ENCODE assay signal across 9 mouse cellular contexts in genomic region chr6:116005275-116005958, GRCm38 (mm10). TPM values are rescaled to one million over a fixed set of nuclear protein-coding genes. Genes with fewer than 3 reads are reported as not detected.
DNase-seq lines count a peak whose midpoint lies in the region; ATAC-seq and TF ChIP-seq lines count a peak whose summit lies in the region.
"Had no signal": no experiment of that assay in that cellular context is flagged by ENCODE, and none has a peak within 500 bp of the region (broad histone marks: within the 10 kb centered on the region; RNA-seq: fewer than 3 reads in every experiment).

No protein-coding gene starts in this region.

- no peak overlapping the region for H3K4me2 ChIP-seq in heart, embryonic 12.5 days
- no peak overlapping the region for H3K4me2 ChIP-seq in midbrain, postnatal 0 days (ENCODE audit: low read depth, low read length, poor library complexity, severe bottlenecking)
- H3K4me2 ChIP-seq in heart, embryonic 16.5 days (ENCODE audit: low read depth, low read length), result no peak overlapping the region
- H3K4me2 ChIP-seq in liver, embryonic 11.5 days, result no peak overlapping the region
- H3K4me2 ChIP-seq: midbrain, embryonic 12.5 days had no signal

- H3K9ac ChIP-seq in heart, embryonic 12.5 days, result no peak overlapping the region
- H3K9ac ChIP-seq in midbrain, postnatal 0 days (replicated peaks; ENCODE audit: low read length, poor library complexity, severe bottlenecking), result no peak overlapping the region
- no peak overlapping the region for H3K9ac ChIP-seq in heart, embryonic 16.5 days (ENCODE audit: low read length)
- H3K9ac ChIP-seq in liver, embryonic 11.5 days (ENCODE audit: low read depth, low read length), result no peak overlapping the region
- H3K9ac ChIP-seq: midbrain, embryonic 12.5 days had no signal

- no peaks in the 10 kb centered on the region for H3K27me3 ChIP-seq in heart, embryonic 12.5 days (replicated peaks)
- peaks cover 20% of the 10 kb centered on the region; the same call in 1 of the 2 replicates for H3K27me3 ChIP-seq in midbrain, embryonic 10.5 days (ENCODE audit: low read depth, poor library complexity, severe bottlenecking)
- no peaks in the 10 kb centered on the region for H3K27me3 ChIP-seq in midbrain, postnatal 0 days (ENCODE audit: insufficient read depth, low read length)
- H3K27me3 ChIP-seq in heart, embryonic 16.5 days (ENCODE audit: control insufficient read depth, insufficient read depth, low read length), result peaks cover 2% of the 10 kb centered on the region; the same call in 1 of the 2 replicates
- H3K27me3 ChIP-seq in liver, embryonic 11.5 days (replicated peaks; ENCODE audit: control insufficient read depth, insufficient read depth, low read length), result no peaks in the 10 kb centered on the region

- no peak for DNase-seq in heart, adult 8-10 months (ENCODE audit: low spot score)
- DNase-seq in midbrain, embryonic 10.5 days (ENCODE audit: low spot score), result peak; percentile 11
- DNase-seq in midbrain, postnatal 0 days (ENCODE audit: low spot score), result no peak
- no peak for DNase-seq in liver, embryonic 11.5 days (ENCODE audit: low spot score)
- no peak for DNase-seq in cerebellum, adult 9-10 months
- DNase-seq in right cerebral cortex, adult 18-20 months, result no peak

- peaks cover 61% of the 10 kb centered on the region for H3K4me1 ChIP-seq in heart, embryonic 12.5 days (replicated peaks)
- peaks cover 47% of the 10 kb centered on the region for H3K4me1 ChIP-seq in midbrain, embryonic 10.5 days
- H3K4me1 ChIP-seq in midbrain, postnatal 0 days (ENCODE audit: insufficient read depth, low read length), result no peaks in the 10 kb centered on the region
- peaks cover 20% of the 10 kb centered on the region for H3K4me1 ChIP-seq in heart, embryonic 16.5 days (ENCODE audit: control insufficient read depth, insufficient read depth, low read length)
- H3K4me1 ChIP-seq in liver, embryonic 11.5 days (replicated peaks; ENCODE audit: control insufficient read depth, insufficient read depth, low read length), result peaks cover 38% of the 10 kb centered on the region
- H3K4me1 ChIP-seq: midbrain, embryonic 12.5 days had no signal

- 72% methylated on average over 17 of the region's 17 CpGs for WGBS in heart, embryonic 12.5 days
- WGBS in midbrain, embryonic 10.5 days, result 72% methylated on average over 17 of the region's 17 CpGs
- 71% methylated on average over 17 of the region's 17 CpGs for WGBS in midbrain, postnatal 0 days
- 77% methylated on average over 17 of the region's 17 CpGs for WGBS in heart, embryonic 16.5 days
- 73% methylated on average over 17 of the region's 17 CpGs for WGBS in liver, embryonic 11.5 days

- no peak overlapping the region for H3K4me3 ChIP-seq in heart, embryonic 12.5 days
- H3K4me3 ChIP-seq in midbrain, embryonic 10.5 days, result no peak overlapping the region
- H3K4me3 ChIP-seq in midbrain, postnatal 0 days (ENCODE audit: low read depth, low read length), result no peak overlapping the region
- H3K4me3 ChIP-seq in heart, embryonic 16.5 days (ENCODE audit: low read length), result no peak overlapping the region
- no peak overlapping the region for H3K4me3 ChIP-seq in liver, embryonic 11.5 days (ENCODE audit: low read depth, low read length)
- H3K4me3 ChIP-seq: midbrain, embryonic 12.5 days had no signal

- H3K36me3 ChIP-seq in heart, embryonic 12.5 days, result no peaks in the 10 kb centered on the region
- no peaks in the 10 kb centered on the region for H3K36me3 ChIP-seq in midbrain, embryonic 10.5 days
- H3K36me3 ChIP-seq in midbrain, postnatal 0 days (ENCODE audit: insufficient read depth, low read length), result no peaks in the 10 kb centered on the region
- no peaks in the 10 kb centered on the region for H3K36me3 ChIP-seq in heart, embryonic 16.5 days (ENCODE audit: control insufficient read depth, insufficient read depth)
- no peaks in the 10 kb centered on the region for H3K36me3 ChIP-seq in liver, embryonic 11.5 days (ENCODE audit: control insufficient read depth, insufficient read depth, low read length)
- H3K36me3 ChIP-seq: midbrain, embryonic 12.5 days had no signal

- no peak for ATAC-seq in heart, embryonic 12.5 days (ENCODE audit: insufficient number of reproducible peaks, low FRiP score)
- ATAC-seq in midbrain, postnatal 0 days (ENCODE audit: low FRiP score), result no peak
- peak; percentile 31; the same call in 1 of the 2 replicates for ATAC-seq in heart, embryonic 16.5 days (replicated peaks; ENCODE audit: extremely low read depth, insufficient read depth, low FRiP score)
- ATAC-seq in liver, embryonic 11.5 days (replicated peaks; ENCODE audit: low FRiP score), result no peak

- no peak for TF ChIP-seq CTCF in midbrain, postnatal 0 days (IDR thresholded peaks at IDR 0.05)

- H3K9me3 ChIP-seq in heart, embryonic 12.5 days (replicated peaks), result no peaks in the 10 kb centered on the region
- H3K9me3 ChIP-seq in midbrain, embryonic 10.5 days (replicated peaks), result no peaks in the 10 kb centered on the region
- H3K9me3 ChIP-seq in midbrain, postnatal 0 days (ENCODE audit: low read length), result no peaks in the 10 kb centered on the region
- no peaks in the 10 kb centered on the region for H3K9me3 ChIP-seq in heart, embryonic 16.5 days (replicated peaks; ENCODE audit: control insufficient read depth, low read length)
- H3K9me3 ChIP-seq in liver, embryonic 11.5 days (ENCODE audit: control insufficient read depth, low read length), result no peaks in the 10 kb centered on the region
- H3K9me3 ChIP-seq: midbrain, embryonic 12.5 days had no signal

- H3K27ac ChIP-seq in heart, embryonic 12.5 days (ENCODE audit: poor library complexity, severe bottlenecking), result peak overlapping the region; percentile 88
- peak overlapping the region; percentile 28; the same call in 1 of the 2 replicates for H3K27ac ChIP-seq in midbrain, embryonic 10.5 days (replicated peaks)
- H3K27ac ChIP-seq in midbrain, postnatal 0 days (ENCODE audit: low read depth, low read length), result no peak overlapping the region
- H3K27ac ChIP-seq in heart, embryonic 16.5 days (ENCODE audit: low read length), result peak overlapping the region; percentile 83
- H3K27ac ChIP-seq in liver, embryonic 11.5 days (ENCODE audit: low read depth, low read length), result peak overlapping the region; percentile 49; the same call in 1 of the 2 replicates
- H3K27ac ChIP-seq: midbrain, embryonic 12.5 days had no signal

RNA-seq across cellular contexts. Expression of gene Plxnd1, which starts 10.6 kb away (rescaled TPM):
- polyA plus RNA-seq in heart, embryonic 12.5 days (2016; fragmentation: Nextera tagmentation; extraction: Ambion mirVana), result 60.8 and 80.5 TPM in 2 replicates
- total RNA-seq in heart, adult 8-10 months (2022), result 10 to 100 TPM; 43.8 to 75.7 (median 63.5) TPM
- polyA plus RNA-seq in midbrain, embryonic 10.5 days (2016; fragmentation: Nextera tagmentation; extraction: Ambion mirVana), result 18.1 and 18.9 TPM in 2 replicates
- total RNA-seq in midbrain, postnatal 0 days (2014; rRNA removed), result 14.9 and 17.3 TPM in 2 replicates
- 2.8 and 4.4 TPM in 2 replicates for polyA plus RNA-seq in midbrain, postnatal 0 days (2015; fragmentation: Nextera tagmentation; extraction: Ambion mirVana)
- polyA plus RNA-seq in heart, embryonic 16.5 days (2015; fragmentation: Nextera tagmentation; extraction: Ambion mirVana), result 46.0 and 49.6 TPM in 2 replicates
- polyA plus RNA-seq in liver, embryonic 11.5 days (2014; fragmentation: Nextera tagmentation; extraction: Ambion mirVana), result 25.6 and 27.8 TPM in 2 replicates
